Mouse (Mus musculus): ENCODE results near the gene Myh15. TPM values are rescaled to one million over a fixed set of nuclear protein-coding genes. Genes with fewer than 3 reads are reported as not detected.

Myh15 gene
- polyA plus RNA-seq (2012; ENCODE audit: low replicate concordance), result 0.02 TPM in 1 of 2 replicates, not detected in the other

GRCm38 (mm10) chr16:49057186-49057585, at the start of gene Myh15:
TSS of gene Myh15 (plus strand) at chr16:49057486.

Other genes starting within 250 kb of the Myh15 start
- not detected in 2 replicates for gene Retnlb, start 240.6 kb upstream of the Myh15 start, polyA plus RNA-seq (2012; ENCODE audit: low replicate concordance)
- not detected in 2 replicates for gene Retnla, start 214.9 kb upstream of the Myh15 start, polyA plus RNA-seq (2012; ENCODE audit: low replicate concordance)
- gene Retnlg, start 184.9 kb upstream of the Myh15 start, polyA plus RNA-seq (2012; ENCODE audit: low replicate concordance), result 1.0 TPM in 1 of 2 replicates, not detected in the other
- gene Dzip3, start 63.3 kb upstream of the Myh15 start, polyA plus RNA-seq (2012; ENCODE audit: low replicate concordance), result 12.7 and 13.6 TPM in 2 replicates
- gene Cip2a, start 63.3 kb upstream of the Myh15 start, polyA plus RNA-seq (2012; ENCODE audit: low replicate concordance), result 1.4 and 6.9 TPM in 2 replicates